Mouse (Mus musculus) forebrain, embryonic 11.5 days (tissue): Measurements from ENCODE around the gene Ttc24. TPM values are rescaled to one million over a fixed set of nuclear protein-coding genes. Genes with fewer than 3 reads are reported as not detected.

Experiments used
- ATAC-seq: fragments of 200-750 bp; cut with Nextera tagmentation; replicated peaks from 2 replicates; pipeline ENCODE4 v1.8.0; 2017; ENCODE audit warnings: moderate TSS enrichment; ENCODE audit not compliant: low FRiP score
- DNase-seq: peaks from one replicate; pipeline ENCODE4 v3.0.0-alpha.2; 2017; ENCODE audit warnings: low spot score
- H3K27ac ChIP-seq: fragments of 300-500 bp; sonication (generic); 2 replicates; pipeline ENCODE4 v1.5.1; 2014; ENCODE audit warnings: low read depth, low read length
- H3K27me3 ChIP-seq: fragments of 300-500 bp; sonication (generic); 2 replicates; pipeline ENCODE4 v1.6.1; 2014; ENCODE audit warnings: mild to moderate bottlenecking, low read length, mixed read lengths; ENCODE audit not compliant: control insufficient read depth, insufficient read depth
- H3K36me3 ChIP-seq: fragments of 300-500 bp; sonication (generic); 2 replicates; pipeline ENCODE4 v1.6.1; 2014; ENCODE audit warnings: mild to moderate bottlenecking, low read length, moderate library complexity, mixed read lengths; ENCODE audit not compliant: control insufficient read depth, insufficient read depth
- H3K4me1 ChIP-seq: fragments of 300-500 bp; sonication (generic); replicated peaks from 2 replicates; pipeline ENCODE4 v1.6.1; 2014; ENCODE audit warnings: low read length, mixed read lengths; ENCODE audit not compliant: control insufficient read depth, insufficient read depth
- H3K4me2 ChIP-seq: fragments of 300-500 bp; sonication (generic); 2 replicates; pipeline ENCODE4 v1.6.1; 2014; ENCODE audit warnings: low read depth, mild to moderate bottlenecking, low read length, moderate library complexity, mixed read lengths; ENCODE audit not compliant: severe bottlenecking
- H3K4me3 ChIP-seq: fragments of 300-500 bp; sonication (generic); 2 replicates; pipeline ENCODE4 v1.5.1; 2014; ENCODE audit warnings: low read depth, low read length
- H3K9ac ChIP-seq: fragments of 300-500 bp; sonication (generic); 2 replicates; pipeline ENCODE4 v1.6.1; 2014; ENCODE audit warnings: low read length
- H3K9me3 ChIP-seq: fragments of 300-500 bp; sonication (generic); 2 replicates; pipeline ENCODE4 v1.6.1; 2016; ENCODE audit warnings: low read length, mixed read lengths; ENCODE audit not compliant: control insufficient read depth
- WGBS: fragments of 180-500 bp; shearing (Covaris S2); extraction: QIAGEN DNeasy Blood & Tissue Kit; methylation state at CpG from one replicate; pipeline ENCODE4 v1.1.7; 2014; 5-methylcytosine and 5-hydroxymethylcytosine counted together
- polyA plus RNA-seq: library from polyadenylated mRNA; unstranded; fragments of >200 nt; fragmentation: Nextera tagmentation; extraction: Ambion mirVana; gene quantifications from 2 replicates; pipeline ENCODE4 v1.2.1, GENCODE M21; 2014

Ttc24 gene
- polyA plus RNA-seq, result not detected in 2 replicates

DNA sequence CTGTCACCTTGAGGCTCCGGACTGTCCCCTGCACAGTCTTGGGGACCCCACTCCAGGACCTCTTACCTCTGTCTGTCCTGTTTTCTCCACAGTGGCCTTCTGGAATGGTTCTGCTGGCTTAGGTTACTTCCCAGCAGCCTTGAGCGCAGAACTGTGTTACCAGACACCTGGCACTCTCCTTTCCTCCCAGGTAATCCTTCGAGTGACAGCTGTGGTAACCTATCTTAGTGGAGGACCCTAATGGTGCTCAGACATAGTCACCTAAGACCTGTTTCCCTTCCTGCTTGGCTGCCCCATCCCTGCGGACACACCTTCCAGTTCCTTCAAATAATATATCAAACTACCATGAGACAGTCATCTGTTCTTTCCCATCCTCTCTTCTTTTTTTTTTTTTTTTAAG is at the start of gene Ttc24:
Gene Ttc24, minus strand, starts transcription at position 101 of the 400 bp plus-strand sequence.
- DNase-seq, result no peak
- no peak within 1 kb of the TSS for H3K27ac ChIP-seq
- no peaks in the 10 kb centered on the region for H3K27me3 ChIP-seq
- H3K36me3 ChIP-seq, result no peaks in the 10 kb centered on the region
- no peaks in the 10 kb centered on the region for H3K9me3 ChIP-seq
- no peak within 1 kb of the TSS for H3K4me2 ChIP-seq
- H3K4me3 ChIP-seq, result no peak within 1 kb of the TSS
- H3K9ac ChIP-seq, result no peak within 1 kb of the TSS
- ATAC-seq, result no peak
- WGBS, result 76% methylated on average over 4 of the region's 4 CpGs
- H3K4me1 ChIP-seq, result peaks cover 3% of the 10 kb centered on the region; the same call in 1 of the 2 replicates

GRCm38 (mm10) chr3:88127636-88128035 is 49.5 kb upstream of the Ttc24 start:
- no peaks in the 10 kb centered on the region for H3K9me3 ChIP-seq
- ATAC-seq (no peak), DNase-seq (no peak)
- no peaks in the 10 kb centered on the region for H3K27me3 ChIP-seq
- no peak overlapping the region for H3K9ac ChIP-seq
- H3K4me3 ChIP-seq, result no peak overlapping the region
- no peak overlapping the region for H3K4me2 ChIP-seq
- no peaks in the 10 kb centered on the region for H3K4me1 ChIP-seq
- WGBS, result 74% methylated on average over 3 of the region's 3 CpGs
- H3K36me3 ChIP-seq, result no peaks in the 10 kb centered on the region
- H3K27ac ChIP-seq, result no peak overlapping the region

DNA sequence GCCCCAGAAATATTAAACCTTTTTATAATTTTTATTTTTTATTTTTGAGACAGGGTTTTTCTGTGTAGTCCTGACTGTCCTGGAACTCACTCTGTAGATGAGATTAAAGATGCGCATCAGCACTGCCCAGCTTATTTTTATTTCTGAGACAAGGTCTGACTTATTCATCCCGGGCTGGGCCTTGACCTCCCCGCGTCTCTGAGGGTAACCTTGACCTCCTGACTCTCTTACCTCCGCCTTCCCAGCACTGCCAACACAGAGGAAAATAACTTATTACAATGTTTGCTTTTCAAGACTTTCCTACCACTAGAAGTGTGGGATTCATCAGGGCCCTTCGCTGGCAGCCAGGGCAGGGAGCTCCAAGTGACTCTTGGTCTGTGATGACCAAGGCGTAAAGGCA is 48.1 kb upstream of the Ttc24 start:
- no peak overlapping the region for H3K27ac ChIP-seq
- 87% methylated on average over 7 of the region's 7 CpGs for WGBS
- no peak overlapping the region for H3K9ac ChIP-seq
- no peaks in the 10 kb centered on the region for H3K36me3 ChIP-seq
- H3K9me3 ChIP-seq, result no peaks in the 10 kb centered on the region
- ATAC-seq, result no peak
- no peaks in the 10 kb centered on the region for H3K4me1 ChIP-seq
- no peak overlapping the region for H3K4me2 ChIP-seq
- no peak for DNase-seq
- no peaks in the 10 kb centered on the region for H3K27me3 ChIP-seq
- no peak overlapping the region for H3K4me3 ChIP-seq

DNA sequence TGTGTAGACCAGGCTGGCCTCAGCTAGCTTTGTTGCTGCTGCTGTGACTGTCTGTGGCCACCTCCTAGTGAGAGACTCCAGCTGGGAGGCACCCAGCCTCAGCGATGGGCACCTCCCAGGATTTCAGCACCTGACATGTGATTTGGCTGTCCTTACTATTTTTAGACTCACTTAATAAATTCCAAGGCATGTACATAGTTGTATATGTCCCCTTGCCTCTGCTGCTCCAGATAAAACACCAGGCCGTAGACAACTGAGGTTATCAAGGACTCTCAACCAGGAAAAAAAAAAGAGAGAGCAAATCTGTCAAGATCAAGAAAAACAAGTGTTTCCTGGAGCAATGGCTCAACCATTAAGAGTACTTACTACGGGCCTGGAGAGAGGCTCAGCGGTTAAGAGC is 47.1 kb upstream of the Ttc24 start:
- Histone ChIP-seq H3K9me3 (no peaks in the 10 kb centered on the region), H3K4me1 (no peaks in the 10 kb centered on the region), H3K27ac (no peak overlapping the region), H3K27me3 (no peaks in the 10 kb centered on the region), H3K9ac (no peak overlapping the region), H3K4me3 (no peak overlapping the region), H3K36me3 (no peaks in the 10 kb centered on the region), H3K4me2 (no peak overlapping the region)
- 73% methylated on average over 4 of the region's 4 CpGs for WGBS
- DNase-seq, result no peak
- no peak for ATAC-seq

DNA sequence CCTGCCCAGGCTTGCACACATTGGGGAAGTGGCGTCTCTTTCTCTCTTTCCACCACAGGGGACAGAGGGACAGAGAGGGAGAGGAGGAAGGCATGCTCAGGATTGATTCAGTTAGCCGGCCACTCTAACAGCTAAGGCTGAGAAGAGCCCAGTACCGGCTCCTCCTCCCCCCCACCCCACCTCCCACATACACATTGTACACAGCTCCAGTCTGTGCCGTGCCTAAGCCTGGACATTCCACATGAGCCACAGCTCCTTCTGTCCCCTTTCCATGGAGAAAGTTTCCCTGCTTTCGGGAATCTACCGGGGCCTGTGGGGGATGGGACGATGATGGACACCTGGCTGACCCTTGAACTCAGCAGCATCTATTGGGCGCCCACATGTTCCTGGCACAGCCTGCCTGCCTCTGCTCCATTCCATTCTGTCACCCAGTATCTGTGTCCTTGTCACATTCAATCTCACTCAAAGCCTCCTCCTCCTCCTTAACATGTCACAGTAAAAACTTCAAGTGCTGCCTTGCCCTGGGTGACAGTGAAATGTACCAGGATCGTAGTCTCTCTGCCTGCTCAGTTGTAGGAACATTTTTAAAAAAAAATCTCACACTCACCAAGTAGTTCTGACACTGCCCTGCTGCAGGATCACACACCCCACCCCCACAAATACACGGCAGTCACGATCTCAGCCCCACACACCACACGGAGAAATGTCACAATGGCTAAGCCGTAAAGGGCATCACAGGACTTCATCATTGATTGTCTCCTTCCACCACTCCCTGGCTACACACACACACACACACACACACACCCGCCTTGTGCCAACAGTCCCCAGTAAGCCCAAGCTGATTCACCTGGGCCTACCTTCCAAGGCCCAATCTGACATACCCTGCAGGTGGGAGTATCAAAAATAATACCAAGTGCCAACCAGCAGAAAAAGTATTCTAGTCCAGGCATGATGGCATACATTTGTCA is 43.3 kb upstream of the Ttc24 start:
- WGBS, result 85% methylated on average over 14 of the region's 14 CpGs
- Histone ChIP-seq H3K9me3 (no peaks in the 10 kb centered on the region), H3K36me3 (peaks cover 4% of the 10 kb centered on the region; the same call in 1 of the 2 replicates), H3K27me3 (no peaks in the 10 kb centered on the region), H3K9ac (no peak overlapping the region), H3K4me1 (no peaks in the 10 kb centered on the region), H3K4me2 (no peak overlapping the region), H3K4me3 (no peak overlapping the region), H3K27ac (no peak overlapping the region)
- DNase-seq, result no peak
- no peak for ATAC-seq

- H3K27ac ChIP-seq, result no peak overlapping the region
- no peak for DNase-seq
- 91% methylated on average over 19 of the region's 19 CpGs for WGBS
- H3K4me3 ChIP-seq, result no peak overlapping the region
- H3K9me3 ChIP-seq, result no peaks in the 10 kb centered on the region
- ATAC-seq, result no peak
- H3K36me3 ChIP-seq, result peaks cover 7% of the 10 kb centered on the region; the same call in 1 of the 2 replicates
- no peak overlapping the region for H3K4me2 ChIP-seq
- no peak overlapping the region for H3K9ac ChIP-seq
- H3K27me3 ChIP-seq, result no peaks in the 10 kb centered on the region
- H3K4me1 ChIP-seq, result no peaks in the 10 kb centered on the region
These were observed 42.1 kb upstream of the Ttc24 start for GRCm38 (mm10) chr3:88120117-88120651.

DNA sequence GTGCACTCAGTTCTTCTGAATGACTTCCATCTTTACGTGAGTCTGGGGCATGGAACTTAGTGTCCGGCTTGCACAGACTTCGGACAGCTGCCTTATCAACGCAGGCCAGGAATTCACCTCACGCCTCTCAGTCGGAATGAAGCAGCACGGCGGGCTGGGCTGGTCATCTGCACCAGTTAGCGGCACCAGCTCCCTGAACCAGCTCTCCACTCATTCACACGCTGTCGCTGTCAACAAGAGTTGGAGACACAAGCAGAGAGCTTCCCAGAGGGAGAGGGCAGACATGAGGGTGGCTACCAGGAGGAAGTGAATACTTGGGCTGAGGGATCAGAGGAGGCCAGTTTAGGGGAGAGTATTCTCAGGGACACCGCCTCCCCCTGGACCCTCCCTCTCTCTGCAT is 36.3 kb upstream of the Ttc24 start:
- H3K27ac ChIP-seq, result no peak overlapping the region
- no peaks in the 10 kb centered on the region for H3K9me3 ChIP-seq
- H3K4me2 ChIP-seq, result no peak overlapping the region
- no peak overlapping the region for H3K4me3 ChIP-seq
- no peaks in the 10 kb centered on the region for H3K27me3 ChIP-seq
- 97% methylated on average over 12 of the region's 12 CpGs for WGBS
- DNase-seq (no peak), ATAC-seq (no peak)
- no peak overlapping the region for H3K9ac ChIP-seq
- no peaks in the 10 kb centered on the region for H3K4me1 ChIP-seq
- H3K36me3 ChIP-seq, result peaks cover 10% of the 10 kb centered on the region; the same call in 1 of the 2 replicates

DNA sequence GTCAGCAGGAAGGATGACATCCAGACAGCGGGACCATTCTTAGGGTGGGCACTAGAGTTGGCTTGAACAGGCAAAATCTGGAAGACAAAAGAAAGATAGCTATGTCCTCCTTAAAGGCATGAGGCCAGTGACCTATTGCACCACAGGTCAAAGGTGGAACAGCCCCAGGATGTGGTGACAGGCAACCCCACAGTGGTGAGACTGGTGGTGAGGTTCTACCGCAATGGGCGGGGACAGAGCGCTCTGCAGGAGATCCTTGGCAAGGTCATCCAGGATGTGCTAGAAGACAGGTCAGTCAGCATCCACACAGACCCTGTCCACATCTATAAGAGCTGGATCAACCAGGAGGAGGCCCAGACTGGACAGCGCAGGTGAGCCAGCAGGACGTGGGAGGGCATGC is 31.0 kb upstream of the Ttc24 start:
- no peaks in the 10 kb centered on the region for H3K27me3 ChIP-seq
- no peak overlapping the region for H3K4me3 ChIP-seq
- peaks cover 7% of the 10 kb centered on the region; the same call in 1 of the 2 replicates for H3K36me3 ChIP-seq
- H3K9ac ChIP-seq, result no peak overlapping the region
- no peaks in the 10 kb centered on the region for H3K9me3 ChIP-seq
- no peaks in the 10 kb centered on the region for H3K4me1 ChIP-seq
- no peak for ATAC-seq
- no peak overlapping the region for H3K27ac ChIP-seq
- no peak overlapping the region for H3K4me2 ChIP-seq
- 90% methylated on average over 6 of the region's 6 CpGs for WGBS
- no peak for DNase-seq
